Mouse (Mus musculus): Measurements from ENCODE around the gene Cblc.

- TF ChIP-seq CTCF (conservative IDR thresholded peaks at IDR 0.05; ENCODE audit: low read length) (no peak), NANOG (IDR thresholded peaks at IDR 0.05; ENCODE audit: borderline replicate concordance, low read length) (no peak), POU5F1 (IDR thresholded peaks at IDR 0.05; ENCODE audit: borderline replicate concordance, low read length) (no peak)
Observed at GRCm38 (mm10) chr7:19770984-19771391, 25.6 kb downstream of the Cblc start, which contains the start of gene Bcam.

Measured in E14TG2a.4 (cell line).